Mouse (Mus musculus): Measurements from ENCODE around the gene Obp2b. TPM values are rescaled to one million over a fixed set of nuclear protein-coding genes. Genes with fewer than 3 reads are reported as not detected.
"Not testable (repeated sequence)": the region's sequence is repeated elsewhere in the genome, so short reads cannot be mapped to it uniquely, and the experiment has no call there.

Obp2b gene
- polyA plus RNA-seq, 1 experiment: not detected

GRCm38 (mm10) chr2:25706643-25707481 lies 29.9 kb upstream of the Obp2b start, which contains the start of gene Bmyc:
Bmyc (plus strand) TSS chr2:25706739.
- WGBS: under 1% methylated on average over 78 of the region's 78 CpGs

DNA sequence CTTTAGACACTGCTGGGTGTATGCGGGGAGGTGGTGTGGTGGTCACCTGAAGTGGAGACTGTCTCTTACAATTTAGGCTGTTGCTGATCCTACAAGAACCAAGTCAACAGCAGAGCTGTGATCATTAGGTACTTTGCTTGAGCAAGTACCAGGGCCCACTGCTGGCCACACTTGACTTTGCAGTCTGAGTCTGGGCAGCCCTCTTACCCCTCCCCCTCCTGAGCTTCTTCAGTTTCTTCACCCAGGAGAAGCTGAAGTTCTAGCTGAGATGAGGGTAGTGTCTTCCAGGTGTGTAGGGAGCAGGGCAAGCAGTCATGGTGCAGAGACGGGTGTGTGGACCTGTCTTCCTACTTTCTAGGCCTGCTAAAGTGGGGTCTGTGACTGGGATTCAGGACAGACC lies 28.7 kb upstream of the Obp2b start:
- Histone ChIP-seq H3K4me1 (ENCODE audit: control insufficient read depth, insufficient read depth, low read length) (no peaks in the 10 kb centered on the region), H3K27me3 (replicated peaks; ENCODE audit: control insufficient read depth, insufficient read depth, low read length) (no peaks in the 10 kb centered on the region), H3K27ac (ENCODE audit: insufficient read depth, low read depth, low read length) (no peak overlapping the region), H3K36me3 (ENCODE audit: control insufficient read depth, insufficient read depth, low read length) (no peaks in the 10 kb centered on the region), H3K4me3 (ENCODE audit: insufficient read depth, low read depth, low read length) (no peak overlapping the region)
- WGBS: 85% methylated on average over 2 of the region's 2 CpGs
- peak; percentile 35 for DNase-seq
- no peak for TF ChIP-seq POLR2A (IDR thresholded peaks at IDR 0.05; ENCODE audit: low read depth, low read length)
- no peak; the same call in 1 of the 2 replicates for TF ChIP-seq CTCF (conservative IDR thresholded peaks at IDR 0.05; ENCODE audit: insufficient read depth, insufficient read length, low read depth, low read length)

More at GRCm38 (mm10) chr2:25706643-25707481, 29.9 kb upstream of the Obp2b start, which contains the start of gene Bmyc:
- peak; percentile 73 for DNase-seq
- Histone ChIP-seq H3K36me3 (ENCODE audit: control insufficient read depth, insufficient read depth, low read length) (no peaks in the 10 kb centered on the region), H3K27me3 (replicated peaks; ENCODE audit: control insufficient read depth, insufficient read depth, low read length) (no peaks in the 10 kb centered on the region), H3K4me1 (ENCODE audit: control insufficient read depth, insufficient read depth, low read length) (no peaks in the 10 kb centered on the region), H3K4me3 (ENCODE audit: insufficient read depth, low read depth, low read length) (peak within 1 kb of the TSS; percentile 81), H3K27ac (ENCODE audit: insufficient read depth, low read depth, low read length) (no peak within 1 kb of the TSS)
- TF ChIP-seq CTCF (conservative IDR thresholded peaks at IDR 0.05; ENCODE audit: insufficient read depth, insufficient read length, low read depth, low read length) (peak; percentile 65), POLR2A (IDR thresholded peaks at IDR 0.05; ENCODE audit: low read depth, low read length) (no peak)

DNA sequence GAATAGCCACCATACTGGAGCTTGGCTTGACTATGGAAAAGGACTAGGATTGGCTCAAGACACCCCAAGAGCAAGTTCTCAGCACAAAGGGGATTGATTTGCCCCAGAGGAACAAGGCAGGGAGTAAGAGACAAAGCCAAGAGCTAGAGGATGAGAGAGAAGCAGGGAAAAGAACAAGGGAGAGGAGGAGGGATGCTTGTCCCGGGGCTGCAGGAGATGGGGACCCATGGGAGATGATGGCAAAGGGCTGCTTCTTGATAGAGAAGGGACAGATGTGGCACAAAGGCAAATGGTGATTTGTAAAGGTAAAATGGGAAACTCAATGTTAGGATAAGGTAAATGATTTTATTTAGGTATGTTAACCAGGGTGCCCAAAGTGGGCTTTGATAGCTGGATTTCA lies 27.8 kb upstream of the Obp2b start:
- 100% methylated on average over 1 of the region's 1 CpGs for WGBS
- H3K36me3 ChIP-seq (ENCODE audit: control insufficient read depth, insufficient read depth, low read length); H3K4me3 ChIP-seq (ENCODE audit: insufficient read depth, low read depth, low read length): not testable (repeated sequence)

GRCm38 (mm10) chr2:25709791-25710190 lies 27.0 kb upstream of the Obp2b start:
- H3K4me3 ChIP-seq (ENCODE audit: insufficient read depth, low read depth, low read length); H3K36me3 ChIP-seq (ENCODE audit: control insufficient read depth, insufficient read depth, low read length); H3K4me1 ChIP-seq (ENCODE audit: control insufficient read depth, insufficient read depth, low read length); H3K27ac ChIP-seq (ENCODE audit: insufficient read depth, low read depth, low read length); H3K27me3 ChIP-seq (replicated peaks; ENCODE audit: control insufficient read depth, insufficient read depth, low read length); DNase-seq: not testable (repeated sequence)
- WGBS: 63% methylated on average over 2 of the region's 2 CpGs

More for the DNA sequence above, 27.8 kb upstream of the Obp2b start:
- not testable (repeated sequence) for H3K27ac ChIP-seq (ENCODE audit: insufficient read depth, low read depth, low read length); H3K27me3 ChIP-seq (replicated peaks; ENCODE audit: control insufficient read depth, insufficient read depth, low read length); DNase-seq; H3K4me1 ChIP-seq (ENCODE audit: control insufficient read depth, insufficient read depth, low read length)

DNA sequence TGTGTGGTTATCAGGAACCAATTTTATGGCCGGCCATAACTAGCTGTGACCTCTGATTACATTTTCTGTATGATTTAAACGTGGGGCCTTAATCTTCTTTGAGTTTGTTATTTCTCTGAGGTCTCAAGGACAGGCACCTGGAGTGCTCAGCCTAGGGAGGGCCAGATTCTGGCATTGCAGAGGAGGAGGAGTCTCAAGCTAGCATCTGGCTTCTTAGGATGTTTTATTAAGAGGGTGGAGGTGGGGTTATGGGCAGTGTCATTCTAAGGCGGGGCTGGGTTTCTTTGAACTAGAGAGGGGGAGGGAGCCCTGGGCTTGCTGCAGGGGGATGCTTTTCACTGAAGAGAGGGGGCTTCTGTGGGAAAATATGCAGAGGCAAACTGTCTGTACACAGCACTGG lies 25.2 kb upstream of the Obp2b start:
- not testable (repeated sequence) for H3K27ac ChIP-seq (ENCODE audit: insufficient read depth, low read depth, low read length); H3K36me3 ChIP-seq (ENCODE audit: control insufficient read depth, insufficient read depth, low read length); H3K4me3 ChIP-seq (ENCODE audit: insufficient read depth, low read depth, low read length); H3K27me3 ChIP-seq (replicated peaks; ENCODE audit: control insufficient read depth, insufficient read depth, low read length); DNase-seq; H3K4me1 ChIP-seq (ENCODE audit: control insufficient read depth, insufficient read depth, low read length)
- WGBS: 26% methylated on average over 3 of the region's 3 CpGs

DNA sequence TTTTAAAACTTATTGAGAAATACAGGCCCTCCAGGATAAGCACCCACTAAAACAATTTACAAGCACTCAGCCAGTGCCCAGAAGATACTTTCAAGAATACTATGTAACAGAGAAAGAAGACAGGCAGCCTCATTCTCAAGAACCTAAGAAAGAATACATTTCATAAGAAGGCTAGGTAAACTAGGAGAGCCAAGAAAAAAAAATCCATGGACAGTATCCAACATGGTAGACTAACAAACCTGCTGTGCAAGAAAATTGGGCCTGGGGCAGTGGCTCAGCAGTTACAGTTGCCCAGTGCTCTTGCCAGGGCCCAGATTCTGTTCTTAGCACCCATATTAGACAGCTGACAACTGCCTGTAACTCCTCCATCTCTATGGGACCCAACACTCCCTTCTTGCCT lies 19.6 kb upstream of the Obp2b start:
- no peaks in the 10 kb centered on the region for H3K27me3 ChIP-seq (replicated peaks; ENCODE audit: control insufficient read depth, insufficient read depth, low read length)
- H3K4me1 ChIP-seq (ENCODE audit: control insufficient read depth, insufficient read depth, low read length): no peaks in the 10 kb centered on the region

DNA sequence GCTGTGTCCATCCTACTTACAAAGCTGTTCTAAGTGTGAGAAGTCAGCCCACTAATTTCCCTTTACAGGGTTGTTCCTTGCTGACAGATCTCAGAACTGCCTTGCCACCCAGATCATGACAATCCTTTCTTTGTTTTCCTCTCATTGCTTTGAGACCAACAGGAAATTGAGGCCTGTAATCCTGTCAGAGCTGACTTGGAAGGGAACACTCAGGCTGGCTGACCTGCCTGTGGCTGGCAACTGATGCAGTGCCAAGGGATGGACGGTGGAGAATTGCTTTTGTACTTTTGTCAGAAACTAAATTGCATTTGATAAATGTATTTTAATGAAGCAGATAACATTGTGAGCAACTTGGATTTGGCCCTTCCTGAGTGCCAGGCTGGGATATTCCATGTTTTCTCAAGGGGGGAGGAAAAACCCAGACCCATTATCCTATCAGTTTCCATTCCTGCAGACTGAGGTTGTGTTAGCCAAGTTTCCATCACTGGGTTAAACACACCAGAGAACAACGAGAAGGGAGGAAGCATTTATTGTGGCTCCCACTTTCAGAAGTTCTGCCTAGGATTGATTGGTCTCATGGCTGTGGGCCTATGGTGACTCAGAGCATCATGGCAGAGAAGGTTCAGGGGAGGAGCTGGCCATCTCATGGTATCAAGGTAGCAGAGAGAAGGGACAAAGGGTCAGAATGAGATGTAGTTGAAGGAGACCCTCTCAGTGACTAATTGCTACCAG lies 3.4 kb upstream of the Obp2b start:
- no peak for DNase-seq
- no peak overlapping the region for H3K4me3 ChIP-seq (ENCODE audit: insufficient read depth, low read depth, low read length)
- H3K4me1 ChIP-seq (ENCODE audit: control insufficient read depth, insufficient read depth, low read length): no peaks in the 10 kb centered on the region
- TF ChIP-seq CTCF (conservative IDR thresholded peaks at IDR 0.05; ENCODE audit: insufficient read depth, insufficient read length, low read depth, low read length): no peak
- no peak for TF ChIP-seq POLR2A (IDR thresholded peaks at IDR 0.05; ENCODE audit: low read depth, low read length)
- no peaks in the 10 kb centered on the region for H3K36me3 ChIP-seq (ENCODE audit: control insufficient read depth, insufficient read depth, low read length)
- no peak overlapping the region for H3K27ac ChIP-seq (ENCODE audit: insufficient read depth, low read depth, low read length)
- WGBS: 18% methylated on average over 2 of the region's 2 CpGs
- H3K27me3 ChIP-seq (replicated peaks; ENCODE audit: control insufficient read depth, insufficient read depth, low read length): no peaks in the 10 kb centered on the region

More for the DNA sequence above, 19.6 kb upstream of the Obp2b start:
- Histone ChIP-seq H3K4me3 (ENCODE audit: insufficient read depth, low read depth, low read length) (no peak overlapping the region), H3K36me3 (ENCODE audit: control insufficient read depth, insufficient read depth, low read length) (no peaks in the 10 kb centered on the region), H3K27ac (ENCODE audit: insufficient read depth, low read depth, low read length) (no peak overlapping the region)
- DNase-seq: no peak
- no peak for TF ChIP-seq CTCF (conservative IDR thresholded peaks at IDR 0.05; ENCODE audit: insufficient read depth, insufficient read length, low read depth, low read length)
- no peak for TF ChIP-seq POLR2A (IDR thresholded peaks at IDR 0.05; ENCODE audit: low read depth, low read length)

Measured in kidney, adult 2 months (tissue).